Mouse (Mus musculus) mature B cell (primary cell): ENCODE results near the gene Grik2.
"Not testable (repeated sequence)": the region's sequence is repeated elsewhere in the genome, so short reads cannot be mapped to it uniquely, and the experiment has no call there.

Experiments used
- in situ Hi-C: fragments of 300-500 bp; cut with MboI; formaldehyde crosslinking; loops from 2 replicates; pipeline ENCODE4 v1.14.3; 2019

The Grik2 gene

GRCm38 (mm10) chr10:49647116-49647515 is 141.4 kb downstream of the Grik2 start:
- in situ Hi-C loops = no loop called here

- in situ Hi-C loops = no loop called here
Observed at GRCm38 (mm10) chr10:49639901-49640300, 148.7 kb downstream of the Grik2 start.

GRCm38 (mm10) chr10:49623951-49624350 is 164.6 kb downstream of the Grik2 start:
- in situ Hi-C loops = no loop called here

- in situ Hi-C loops = no loop called here
Observed at GRCm38 (mm10) chr10:49597652-49598051, 190.9 kb downstream of the Grik2 start.

- in situ Hi-C loops = no loop called here
Observed at GRCm38 (mm10) chr10:49573514-49573913, 215.1 kb downstream of the Grik2 start.

- in situ Hi-C loops = no loop called here
Observed at GRCm38 (mm10) chr10:49559872-49560407, 228.6 kb downstream of the Grik2 start.

- in situ Hi-C loops = no loop called here
Observed at GRCm38 (mm10) chr10:49542249-49542648, 246.3 kb downstream of the Grik2 start.

- in situ Hi-C loops = no loop called here
Observed at GRCm38 (mm10) chr10:49519752-49520151, 268.8 kb downstream of the Grik2 start.

GRCm38 (mm10) chr10:49500628-49501027 is 287.9 kb downstream of the Grik2 start:
- in situ Hi-C loops = no loop called here

- in situ Hi-C loops = no loop called here
Observed at GRCm38 (mm10) chr10:49497302-49497701, 291.3 kb downstream of the Grik2 start.

- in situ Hi-C loops = no loop called here
Observed at GRCm38 (mm10) chr10:49481439-49481838, 307.1 kb downstream of the Grik2 start.

- in situ Hi-C loops = no loop called here
Observed at GRCm38 (mm10) chr10:49480085-49480749, 308.3 kb downstream of the Grik2 start.

- in situ Hi-C loops = no loop called here
Observed at GRCm38 (mm10) chr10:49473613-49474012, 315.0 kb downstream of the Grik2 start.

- in situ Hi-C loops = no loop called here
Observed at GRCm38 (mm10) chr10:49456791-49457190, 331.8 kb downstream of the Grik2 start.

- in situ Hi-C loops = no loop called here
Observed at GRCm38 (mm10) chr10:49453535-49453934, 335.0 kb downstream of the Grik2 start.

- in situ Hi-C loops = no loop called here
Observed at GRCm38 (mm10) chr10:49441369-49441768, 347.2 kb downstream of the Grik2 start.

GRCm38 (mm10) chr10:49437057-49437456 is 351.5 kb downstream of the Grik2 start:
- in situ Hi-C loops = no loop called here

GRCm38 (mm10) chr10:49436301-49436700 is 352.3 kb downstream of the Grik2 start:
- in situ Hi-C loops = no loop called here

GRCm38 (mm10) chr10:49432825-49433224 is 355.7 kb downstream of the Grik2 start:
- in situ Hi-C loops = no loop called here

GRCm38 (mm10) chr10:49417206-49417605 is 371.4 kb downstream of the Grik2 start:
- in situ Hi-C loops = not testable (repeated sequence)

GRCm38 (mm10) chr10:49382996-49383395 is 405.6 kb downstream of the Grik2 start:
- in situ Hi-C loops = no loop called here

GRCm38 (mm10) chr10:49381852-49382251 is 406.7 kb downstream of the Grik2 start:
- in situ Hi-C loops = no loop called here

- in situ Hi-C loops = no loop called here
Observed at GRCm38 (mm10) chr10:49368601-49369000, 420.0 kb downstream of the Grik2 start.

- in situ Hi-C loops = no loop called here
Observed at GRCm38 (mm10) chr10:49365262-49365661, 423.3 kb downstream of the Grik2 start.
